Mouse (Mus musculus) embryonic facial prominence, embryonic 14.5 days (tissue): ENCODE data around the gene Dqx1. TPM values are rescaled to one million over a fixed set of nuclear protein-coding genes. Genes with fewer than 3 reads are reported as not detected.

ENCODE experiments used
- ATAC-seq: fragments of 200-750 bp; cut with Nextera tagmentation; 2 replicates; pipeline ENCODE4 v1.8.0; 2017; ENCODE audit warnings: low read depth, moderate number of reproducible peaks, moderate TSS enrichment
- DNase-seq: peaks from one replicate; pipeline ENCODE4 v3.0.0-alpha.2; 2015; ENCODE audit warnings: low spot score
- H3K27ac ChIP-seq: fragments of 300-500 bp; sonication (generic); replicated peaks from 2 replicates; pipeline ENCODE4 v1.5.1; 2014; ENCODE audit warnings: low read depth, mild to moderate bottlenecking, low read length, moderate library complexity
- H3K27me3 ChIP-seq: fragments of 300-500 bp; sonication (generic); replicated peaks from 2 replicates; pipeline ENCODE4 v1.6.1; 2014; ENCODE audit warnings: low read length; ENCODE audit not compliant: control insufficient read depth, insufficient read depth
- H3K36me3 ChIP-seq: fragments of 300-500 bp; sonication (generic); 2 replicates; pipeline ENCODE4 v1.6.1; 2014; ENCODE audit warnings: low read length, mixed read lengths; ENCODE audit not compliant: control insufficient read depth, insufficient read depth
- H3K4me1 ChIP-seq: fragments of 300-500 bp; sonication (generic); 2 replicates; pipeline ENCODE4 v1.6.1; 2014; ENCODE audit warnings: antibody characterized with exemption, low read length; ENCODE audit not compliant: control insufficient read depth, insufficient read depth
- H3K4me2 ChIP-seq: fragments of 300-500 bp; sonication (generic); 2 replicates; pipeline ENCODE4 v1.6.1; 2014; ENCODE audit warnings: low read depth, mild to moderate bottlenecking, low read length, moderate library complexity, mixed read lengths
- H3K4me3 ChIP-seq: fragments of 300-500 bp; sonication (generic); 2 replicates; pipeline ENCODE4 v1.5.1; 2014; ENCODE audit warnings: low read depth, mild to moderate bottlenecking, low read length
- H3K9ac ChIP-seq: fragments of 300-500 bp; sonication (generic); 2 replicates; pipeline ENCODE4 v1.6.1; 2014; ENCODE audit warnings: low read depth, mild to moderate bottlenecking, low read length, moderate library complexity, mixed read lengths
- H3K9me3 ChIP-seq: fragments of 300-500 bp; sonication (generic); 2 replicates; pipeline ENCODE4 v1.6.1; 2016; ENCODE audit warnings: low read length; ENCODE audit not compliant: control insufficient read depth
- WGBS: fragments of 180-500 bp; shearing (Covaris S2); extraction: QIAGEN DNeasy Blood & Tissue Kit; methylation state at CpG from one replicate; pipeline ENCODE4 v1.1.7; 2014; 5-methylcytosine and 5-hydroxymethylcytosine counted together
- polyA plus RNA-seq: library from polyadenylated mRNA; unstranded; fragments of >200 nt; fragmentation: Nextera tagmentation; extraction: Ambion mirVana; gene quantifications from 2 replicates; pipeline ENCODE4 v1.2.1, GENCODE M21; 2014

The Dqx1 gene
- polyA plus RNA-seq, 1 experiment from 2014 or later: 0.65 TPM

GRCm38 (mm10) chr6:83054871-83055431, 2.7 kb upstream of the Dqx1 start, which contains the start of gene Htra2:
Gene Htra2 (minus strand): TSS chr6:83055273.
- H3K4me3 ChIP-seq: peak within 1 kb of the TSS; percentile 94
- no peaks in the 10 kb centered on the region for H3K9me3 ChIP-seq
- WGBS: under 1% methylated on average over 34 of the region's 50 CpGs
- H3K4me1 ChIP-seq: peaks cover 17% of the 10 kb centered on the region
- DNase-seq (no peak), ATAC-seq (peak; percentile 16)
- H3K36me3 ChIP-seq: peaks cover 36% of the 10 kb centered on the region
- no peaks in the 10 kb centered on the region for H3K27me3 ChIP-seq
- H3K4me2 ChIP-seq: peak within 1 kb of the TSS; percentile 82
- peak within 1 kb of the TSS; percentile 87 for H3K27ac ChIP-seq
- H3K9ac ChIP-seq: peak within 1 kb of the TSS; percentile 92

DNA sequence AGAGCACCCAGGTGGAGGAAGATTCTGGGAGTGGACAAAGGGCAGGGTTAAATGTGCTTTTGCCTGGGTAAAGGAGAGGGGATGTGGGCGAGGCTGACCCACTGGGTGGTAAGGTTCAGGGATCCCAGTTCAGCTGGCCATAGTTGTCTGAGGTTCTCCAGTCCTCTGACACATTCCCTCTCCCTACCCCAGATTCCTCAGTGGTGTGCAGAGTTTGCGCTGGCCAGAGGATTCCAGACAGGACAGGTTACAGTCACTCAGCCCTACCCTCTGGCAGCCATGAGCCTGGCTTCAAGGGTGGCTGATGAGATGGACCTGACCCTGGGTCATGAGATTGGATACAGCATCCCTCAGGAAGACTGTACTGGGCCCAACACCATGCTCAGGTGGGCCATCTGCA, 1.1 kb downstream of the Dqx1 start:
- Histone ChIP-seq H3K27me3 (peaks cover 20% of the 10 kb centered on the region), H3K9ac (no peak overlapping the region), H3K4me1 (peaks cover 8% of the 10 kb centered on the region), H3K27ac (no peak overlapping the region), H3K9me3 (no peaks in the 10 kb centered on the region), H3K36me3 (peaks cover 15% of the 10 kb centered on the region), H3K4me3 (no peak overlapping the region), H3K4me2 (no peak overlapping the region)
- DNase-seq (no peak), ATAC-seq (no peak)
- WGBS: 100% methylated on average over 2 of the region's 2 CpGs

DNA sequence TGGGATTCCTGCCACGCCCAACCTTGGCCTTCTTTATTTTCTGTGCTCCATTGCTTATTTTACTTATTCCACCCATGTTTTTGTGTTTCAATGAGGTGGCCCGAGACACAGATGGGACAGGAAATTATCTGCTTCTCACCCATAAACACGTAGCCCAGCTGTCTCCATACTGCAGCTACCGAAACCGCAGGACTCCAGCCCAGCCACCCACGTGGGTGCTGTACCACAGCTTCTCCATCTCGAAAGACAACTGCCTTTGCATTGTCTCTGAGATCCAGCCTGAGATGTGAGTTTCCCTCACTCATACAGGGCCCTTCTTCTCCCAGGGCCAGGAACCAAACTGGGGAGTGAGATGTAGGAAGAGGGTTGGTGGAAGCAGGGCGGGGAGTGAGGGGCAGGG, 8.4 kb downstream of the Dqx1 start:
- Histone ChIP-seq H3K4me3 (no peak overlapping the region), H3K36me3 (no peaks in the 10 kb centered on the region), H3K9me3 (no peaks in the 10 kb centered on the region), H3K9ac (no peak overlapping the region), H3K4me2 (no peak overlapping the region), H3K27me3 (peaks cover 91% of the 10 kb centered on the region), H3K4me1 (peaks cover 2% of the 10 kb centered on the region), H3K27ac (no peak overlapping the region)
- ATAC-seq (no peak), DNase-seq (no peak)
- 34% methylated on average over 8 of the region's 8 CpGs for WGBS

DNA sequence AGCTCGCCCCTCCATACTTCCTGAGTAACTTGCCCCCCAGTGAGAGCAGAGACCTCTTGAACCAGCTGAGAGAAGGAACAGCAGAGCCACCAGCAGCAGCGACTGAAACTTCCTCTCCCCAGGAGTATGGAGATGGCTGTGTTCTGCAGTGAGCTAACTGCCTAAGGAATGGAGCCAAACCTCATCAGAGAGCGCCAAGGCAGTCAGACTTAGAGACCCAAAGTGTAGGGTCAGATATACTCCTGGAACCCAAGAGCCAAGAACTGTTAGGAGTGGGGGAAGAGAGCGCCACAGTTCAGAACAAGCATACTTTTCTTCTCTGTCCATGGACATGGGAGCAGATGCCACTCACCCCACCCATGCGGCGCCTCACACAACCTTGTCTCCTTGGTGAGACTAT, 8.8 kb downstream of the Dqx1 start:
- ATAC-seq: no peak
- no peaks in the 10 kb centered on the region for H3K36me3 ChIP-seq
- WGBS: 36% methylated on average over 6 of the region's 6 CpGs
- peaks cover 96% of the 10 kb centered on the region for H3K27me3 ChIP-seq
- no peaks in the 10 kb centered on the region for H3K9me3 ChIP-seq
- H3K4me2 ChIP-seq: no peak overlapping the region
- H3K9ac ChIP-seq: no peak overlapping the region
- H3K4me1 ChIP-seq: peaks cover 5% of the 10 kb centered on the region
- H3K4me3 ChIP-seq: no peak overlapping the region
- DNase-seq: no peak
- no peak overlapping the region for H3K27ac ChIP-seq

- H3K4me2 ChIP-seq: 0 out of 2 replicates have a peak overlapping the region, but pooled peaks have one; percentile 31
- H3K27me3 ChIP-seq: peaks cover 97% of the 10 kb centered on the region
- H3K9me3 ChIP-seq: no peaks in the 10 kb centered on the region
- peaks cover 5% of the 10 kb centered on the region for H3K4me1 ChIP-seq
- WGBS: 6% methylated on average over 8 of the region's 8 CpGs
- H3K36me3 ChIP-seq: no peaks in the 10 kb centered on the region
- peak overlapping the region; percentile 21 for H3K4me3 ChIP-seq
- DNase-seq: no peak
- H3K9ac ChIP-seq: no peak overlapping the region
- no peak overlapping the region for H3K27ac ChIP-seq
- no peak for ATAC-seq
These were observed 10.6 kb downstream of the Dqx1 start for GRCm38 (mm10) chr6:83068221-83068620.

DNA sequence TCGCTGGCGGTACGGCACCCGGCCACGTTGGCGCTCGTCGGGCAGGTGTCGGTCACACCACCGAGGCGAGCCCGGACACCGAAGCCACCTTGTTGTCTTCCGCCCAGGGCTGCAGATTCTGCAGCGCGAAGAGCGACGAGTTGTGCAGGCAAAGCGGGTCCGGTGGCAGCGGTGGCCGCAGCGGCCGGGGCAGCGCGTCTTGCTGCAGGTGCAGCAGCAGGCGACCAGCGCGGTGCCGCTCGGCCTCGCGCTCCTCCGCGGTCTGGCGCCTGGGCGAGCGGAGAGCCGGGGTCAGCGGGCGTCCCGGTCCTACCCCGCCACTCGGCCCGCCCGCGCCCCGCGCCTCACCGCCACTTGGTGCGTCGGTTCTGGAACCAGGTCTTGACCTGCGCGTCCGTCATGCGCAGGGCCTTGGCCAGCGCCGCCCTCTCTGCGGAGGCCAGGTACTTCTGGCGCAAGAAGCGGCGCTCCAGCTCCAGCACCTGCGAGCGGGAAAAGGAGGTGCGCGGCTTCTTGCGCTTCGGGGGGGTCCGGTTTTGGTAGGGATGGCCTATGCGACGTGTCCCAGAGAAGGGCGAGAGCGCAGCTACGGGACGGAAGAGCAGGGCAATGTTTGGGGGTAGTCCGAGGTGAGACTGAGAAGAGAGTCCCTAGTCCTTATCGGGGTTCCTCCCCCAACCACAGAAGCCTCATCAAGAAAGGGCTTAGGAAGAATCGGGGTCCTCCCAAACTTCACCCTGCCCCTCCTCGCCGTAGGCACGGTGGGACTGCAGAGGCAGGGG, 11.3 kb downstream of the Dqx1 start:
- no peak for ATAC-seq
- no peak overlapping the region for H3K9ac ChIP-seq
- H3K27ac ChIP-seq: no peak overlapping the region
- DNase-seq: no peak
- no peaks in the 10 kb centered on the region for H3K36me3 ChIP-seq
- 2% methylated on average over 34 of the region's 81 CpGs for WGBS
- H3K9me3 ChIP-seq: no peaks in the 10 kb centered on the region
- peaks cover 97% of the 10 kb centered on the region for H3K27me3 ChIP-seq
- peak overlapping the region; percentile 31 for H3K4me2 ChIP-seq
- peak overlapping the region; percentile 25 for H3K4me3 ChIP-seq
- H3K4me1 ChIP-seq: peaks cover 5% of the 10 kb centered on the region

GRCm38 (mm10) chr6:83069488-83070246, 12.0 kb downstream of the Dqx1 start:
- H3K4me3 ChIP-seq: peak overlapping the region; percentile 25
- no peaks in the 10 kb centered on the region for H3K9me3 ChIP-seq
- H3K27ac ChIP-seq: no peak overlapping the region
- peak overlapping the region; percentile 42 for H3K4me2 ChIP-seq
- peaks cover 97% of the 10 kb centered on the region for H3K27me3 ChIP-seq
- no peaks in the 10 kb centered on the region for H3K36me3 ChIP-seq
- 1% methylated on average over 37 of the region's 69 CpGs for WGBS
- peaks cover 5% of the 10 kb centered on the region for H3K4me1 ChIP-seq
- DNase-seq: no peak
- no peak; the same call in 1 of the 2 replicates for ATAC-seq
- peak overlapping the region; percentile 1; the same call in 1 of the 2 replicates for H3K9ac ChIP-seq

- Histone ChIP-seq H3K27ac (no peak within 1 kb of the TSS), H3K4me1 (peaks cover 5% of the 10 kb centered on the region), H3K27me3 (peaks cover 96% of the 10 kb centered on the region), H3K9ac (peak within 1 kb of the TSS; percentile 1; the same call in 1 of the 2 replicates), H3K4me3 (peak within 1 kb of the TSS; percentile 25), H3K4me2 (peak within 1 kb of the TSS; percentile 42), H3K9me3 (no peaks in the 10 kb centered on the region), H3K36me3 (no peaks in the 10 kb centered on the region)
- DNase-seq: no peak
- WGBS: 0% methylated on average over 3 of the region's 10 CpGs
- no peak for ATAC-seq
These were observed 12.4 kb downstream of the Dqx1 start, which contains the start of gene Tlx2 for GRCm38 (mm10) chr6:83070247-83070310. Gene Tlx2 (minus strand): TSS chr6:83070293.
